Mouse (Mus musculus): Measurements from ENCODE around the gene Tecpr2.

The Tecpr2 gene

DNA sequence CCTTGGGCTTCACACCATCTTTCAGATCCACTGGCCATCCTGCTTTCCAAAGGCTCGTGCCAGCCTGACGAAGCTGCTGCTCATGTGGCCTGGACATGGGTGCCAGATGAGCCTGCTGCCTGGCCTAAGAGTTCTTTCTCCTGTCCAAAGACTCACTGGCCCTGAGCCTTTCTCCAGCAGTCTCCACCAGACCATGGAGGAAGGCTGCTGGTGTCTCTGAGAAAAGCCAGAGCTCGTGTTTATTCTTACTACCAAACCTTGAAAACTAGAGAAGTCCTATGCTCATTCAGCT is 59.8 kb downstream of the Tecpr2 start:
- DNase-seq (ENCODE audit: low spot score): no peak

DNA sequence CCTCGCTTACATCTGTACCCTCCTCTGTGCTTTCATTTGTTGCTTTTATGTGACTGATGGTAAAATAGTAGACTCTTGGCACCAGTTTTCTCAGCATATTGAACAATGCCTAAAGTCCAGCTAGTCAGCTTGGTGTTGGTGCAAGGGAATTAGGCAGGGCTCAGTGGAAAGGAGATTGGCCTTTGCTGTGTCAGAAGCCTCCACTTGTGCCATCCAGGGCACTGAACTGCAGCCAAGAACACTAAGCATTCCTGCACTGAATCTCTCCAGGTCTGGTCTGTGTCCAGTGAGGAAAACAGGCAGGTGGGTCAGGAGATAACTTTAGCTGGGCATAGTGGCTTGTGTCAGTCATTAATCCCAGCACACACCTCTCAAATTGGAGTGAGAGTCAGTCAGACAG is 60.3 kb downstream of the Tecpr2 start:
- DNase-seq (ENCODE audit: low spot score): no peak

DNA sequence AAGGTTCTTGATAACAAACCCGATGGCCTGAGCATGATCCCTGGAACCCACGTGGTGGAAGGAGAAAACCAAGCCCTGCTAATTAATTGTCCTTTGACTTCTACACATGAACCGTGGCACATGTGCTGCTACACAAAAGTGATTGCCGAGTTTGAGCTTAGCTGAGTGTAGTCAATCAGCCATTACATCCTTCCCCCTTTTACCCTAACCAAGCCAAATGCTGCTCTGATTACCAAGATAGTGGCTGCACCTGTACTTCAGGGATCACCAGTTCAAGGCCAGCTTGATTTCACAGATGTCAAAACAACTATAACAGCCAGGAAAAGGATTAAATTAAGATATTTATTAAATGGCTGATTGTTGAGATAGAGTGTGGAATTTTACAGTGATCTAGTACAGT is 61.1 kb downstream of the Tecpr2 start:
- DNase-seq (ENCODE audit: low spot score): no peak

DNA sequence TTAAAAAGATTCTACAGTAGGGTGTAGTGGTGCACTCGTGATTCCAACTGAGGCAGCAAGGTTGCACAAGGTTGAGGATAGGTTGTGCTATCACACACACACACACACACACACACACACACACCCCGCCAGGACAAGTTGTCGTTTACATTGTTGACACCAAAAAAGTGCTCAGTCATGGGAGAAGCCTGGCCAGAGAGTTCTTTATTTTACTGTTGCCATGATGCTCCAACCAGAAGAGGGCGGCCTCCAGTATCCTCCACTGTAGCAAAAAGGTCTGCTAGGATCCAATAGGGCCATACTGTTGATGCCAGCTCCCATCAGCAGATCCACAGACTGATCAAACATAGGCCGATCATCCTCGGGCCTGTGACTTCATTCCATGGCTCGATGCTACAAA is 62.2 kb downstream of the Tecpr2 start:
- DNase-seq (ENCODE audit: low spot score): no peak

DNA sequence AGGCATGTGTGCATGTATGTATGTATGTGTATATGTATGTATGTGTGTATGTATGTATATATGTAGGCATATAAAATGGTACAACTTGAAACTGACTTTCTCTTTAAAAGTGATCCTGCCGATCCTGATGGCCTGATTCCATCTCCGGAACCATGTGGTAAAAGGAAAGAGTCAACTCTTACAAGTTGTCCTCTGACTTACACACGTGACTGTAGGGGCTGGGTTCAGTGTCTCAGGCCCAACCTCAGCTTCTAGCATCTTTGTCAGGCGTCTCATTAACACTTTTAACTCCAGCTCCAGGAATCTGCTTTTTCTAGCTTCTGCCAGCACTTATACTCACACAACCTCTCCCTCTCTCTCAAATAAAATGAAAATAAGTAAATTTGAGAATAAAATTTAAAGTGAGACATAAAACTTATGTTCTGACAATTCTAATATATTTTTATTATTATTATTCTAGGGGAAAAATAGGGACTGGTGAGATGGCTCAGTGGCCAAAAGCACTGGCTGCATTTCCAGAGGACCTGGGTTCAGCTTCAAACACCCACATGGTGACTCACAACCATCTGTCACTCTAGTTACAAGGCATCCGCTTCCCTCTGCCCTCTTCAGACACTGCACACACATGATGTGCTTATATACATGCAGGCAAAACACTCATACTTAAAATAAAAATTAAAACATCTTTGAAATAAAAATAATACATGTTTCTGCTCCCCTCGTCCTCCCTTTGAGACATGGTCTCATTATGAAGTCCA is 63.7 kb downstream of the Tecpr2 start:
- no peak for DNase-seq (ENCODE audit: low spot score)

DNA sequence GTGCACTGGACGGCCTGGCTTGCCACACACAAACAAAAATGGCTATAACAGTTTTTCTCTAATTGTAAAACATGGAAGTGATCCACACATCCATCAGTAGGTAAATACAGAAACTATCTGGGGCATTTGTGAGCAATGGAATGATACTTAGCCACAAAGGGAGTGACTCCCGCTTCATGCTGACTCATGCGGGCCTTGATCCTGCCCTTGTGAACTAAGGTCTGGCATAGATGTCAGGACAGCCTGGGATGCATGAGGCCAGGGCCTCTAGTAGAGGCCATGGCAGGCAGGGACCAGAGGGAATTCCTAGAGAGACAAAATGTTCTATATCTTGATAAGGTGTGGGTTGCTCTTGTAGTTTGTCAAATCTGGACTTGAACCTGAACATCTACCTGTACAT is 64.4 kb downstream of the Tecpr2 start:
- DNase-seq (ENCODE audit: low spot score): no peak

DNA sequence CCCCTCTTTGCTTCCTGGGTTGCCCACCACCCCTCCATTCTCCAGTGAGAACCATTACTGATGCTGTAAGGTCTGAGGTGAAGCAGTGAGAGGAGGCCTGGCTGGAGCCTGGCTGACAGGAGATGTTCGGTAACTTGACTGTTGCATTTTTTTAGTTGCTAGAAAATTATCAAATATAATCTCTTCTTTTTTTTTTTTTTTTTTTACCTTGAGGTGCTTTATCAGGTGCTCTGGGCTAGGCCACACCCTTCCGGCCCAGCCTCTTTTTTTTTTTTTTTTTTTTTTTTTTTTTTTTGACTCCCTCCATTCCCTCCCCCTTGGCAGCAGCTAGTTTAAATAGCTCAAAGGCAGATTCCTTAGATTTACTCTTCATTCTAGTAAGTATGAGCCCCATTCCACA is 64.8 kb downstream of the Tecpr2 start:
- DNase-seq (ENCODE audit: low spot score): no peak

DNA sequence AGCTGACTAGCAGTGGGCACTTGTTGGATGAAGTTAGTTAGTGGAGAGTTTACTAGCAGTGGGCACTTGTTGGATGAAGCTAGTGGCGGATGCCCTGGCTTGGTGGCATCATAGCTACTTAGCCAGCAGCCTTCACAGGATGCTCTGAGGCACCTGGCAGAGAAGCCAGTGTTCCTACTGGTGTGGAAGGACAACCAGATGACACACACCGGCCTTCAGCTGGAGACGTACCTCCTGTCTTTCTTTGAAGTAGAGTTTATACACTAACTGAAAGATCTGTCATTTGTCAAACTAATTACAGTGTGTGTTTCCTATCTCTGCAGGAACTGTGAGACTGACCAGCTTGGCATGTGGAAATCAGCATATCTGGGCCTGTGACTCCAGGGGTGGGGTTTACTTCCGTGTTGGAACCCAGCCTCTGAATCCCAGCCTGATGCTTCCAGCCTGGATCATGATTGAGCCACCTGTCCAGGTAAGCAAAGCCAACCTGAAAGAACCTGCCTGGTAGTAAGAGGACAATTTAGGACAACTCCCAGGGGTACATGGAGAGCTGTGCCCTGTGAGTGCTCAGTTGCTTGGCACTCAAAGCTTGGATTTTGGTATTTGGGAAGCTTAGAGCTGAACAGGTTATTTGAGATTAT is 65.4 kb downstream of the Tecpr2 start:
- DNase-seq (ENCODE audit: low spot score): no peak

DNA sequence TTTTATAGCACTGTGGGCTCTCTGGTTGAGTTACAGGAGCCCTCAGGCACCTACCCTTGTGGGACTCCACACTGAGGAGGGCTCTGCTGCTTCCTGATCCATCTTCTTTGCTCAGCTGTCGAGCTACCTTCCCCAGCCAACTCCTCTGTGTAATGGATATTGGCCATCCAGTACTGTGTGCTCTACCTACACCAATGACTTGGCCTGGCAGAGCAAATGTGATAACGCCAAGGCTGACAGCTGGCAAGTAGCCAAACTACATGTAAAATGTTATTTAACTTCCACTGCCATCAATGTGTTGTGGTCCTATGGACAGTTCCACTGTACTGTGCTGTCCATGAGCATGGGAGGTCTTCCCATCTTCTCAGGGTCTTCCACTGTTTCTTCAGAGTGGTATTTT is 72.9 kb downstream of the Tecpr2 start:
- no peak for DNase-seq (ENCODE audit: low spot score)

DNA sequence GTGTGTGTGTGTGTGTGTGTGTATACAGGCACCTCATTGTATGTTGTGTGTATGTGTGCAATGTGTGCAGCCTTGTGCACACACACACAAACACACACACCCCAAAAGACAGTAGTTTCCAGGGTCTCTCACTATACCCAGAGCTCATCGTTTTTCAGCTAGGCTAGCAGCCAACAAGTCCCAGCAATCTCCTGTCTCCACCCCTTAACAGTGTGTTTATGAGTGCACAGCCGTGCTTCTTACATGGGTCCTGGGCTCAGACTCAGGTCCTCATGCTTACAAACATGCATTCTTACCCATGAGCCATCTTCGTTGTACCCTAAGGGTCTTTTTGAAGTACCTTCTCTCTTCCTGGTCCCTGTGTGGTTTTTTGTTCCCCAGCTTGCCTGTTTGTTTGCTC is 76.4 kb downstream of the Tecpr2 start:
- DNase-seq (ENCODE audit: low spot score): no peak

DNA sequence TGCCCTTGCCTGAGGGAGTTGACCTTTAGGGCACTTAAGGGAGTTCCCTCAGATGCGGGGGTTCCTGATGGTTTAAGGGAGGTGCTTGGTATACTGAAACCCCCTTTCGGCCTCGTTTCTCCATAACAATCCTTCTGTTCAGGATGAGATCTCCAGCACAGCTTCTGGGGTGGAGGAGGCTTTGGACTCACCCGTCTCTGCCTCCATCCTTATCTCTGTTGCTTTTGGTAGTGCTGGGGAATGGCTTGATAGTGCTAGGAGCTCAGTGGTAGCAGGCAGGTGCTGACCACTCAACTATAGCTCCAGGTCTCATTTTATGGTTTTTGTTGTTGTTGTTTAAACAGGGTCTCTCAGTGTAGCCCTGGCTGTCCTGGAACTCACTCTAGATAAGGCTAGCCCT is 77.0 kb downstream of the Tecpr2 start:
- no peak for DNase-seq (ENCODE audit: low spot score)

DNA sequence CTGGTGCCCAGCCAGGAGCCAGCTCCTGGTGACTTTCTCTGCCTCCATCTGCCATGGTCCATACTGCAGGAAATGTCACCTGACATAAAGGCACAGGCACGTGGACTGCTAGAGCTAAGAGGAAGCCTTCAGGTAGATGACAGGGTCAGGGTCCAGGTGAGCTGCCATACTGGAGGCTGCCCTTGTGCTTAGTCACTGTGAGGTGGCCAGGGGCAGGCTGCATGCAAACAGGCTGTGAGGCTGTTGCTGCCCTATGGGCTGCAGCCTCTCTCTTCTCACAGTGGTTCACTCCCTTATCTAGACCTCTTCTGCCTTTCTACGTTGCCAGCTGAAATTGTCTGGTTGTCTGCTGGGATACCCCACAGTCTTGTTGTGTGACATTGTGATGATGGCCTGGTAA is 78.1 kb downstream of the Tecpr2 start:
- DNase-seq (ENCODE audit: low spot score): no peak

DNA sequence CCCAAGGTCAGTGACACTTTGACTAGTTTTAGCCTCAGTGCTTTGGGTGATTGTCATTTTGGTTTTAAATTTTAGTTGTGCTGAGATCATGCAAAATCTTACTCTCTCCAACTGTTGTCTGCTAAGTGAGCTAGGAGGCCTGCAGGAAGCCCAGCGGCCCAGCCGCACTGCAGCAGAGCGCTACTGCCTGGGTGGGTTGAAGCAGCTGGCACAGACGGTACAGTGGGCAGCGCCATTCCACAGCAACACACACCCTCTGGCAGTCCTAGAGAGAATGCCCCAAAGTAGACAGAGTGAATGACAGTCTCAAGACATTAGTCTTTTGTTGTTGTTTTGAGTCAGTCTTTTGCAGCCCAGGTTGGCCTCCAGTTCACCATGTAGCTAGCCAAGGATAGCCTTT is 81.3 kb downstream of the Tecpr2 start:
- no peak for DNase-seq (ENCODE audit: low spot score)

DNA sequence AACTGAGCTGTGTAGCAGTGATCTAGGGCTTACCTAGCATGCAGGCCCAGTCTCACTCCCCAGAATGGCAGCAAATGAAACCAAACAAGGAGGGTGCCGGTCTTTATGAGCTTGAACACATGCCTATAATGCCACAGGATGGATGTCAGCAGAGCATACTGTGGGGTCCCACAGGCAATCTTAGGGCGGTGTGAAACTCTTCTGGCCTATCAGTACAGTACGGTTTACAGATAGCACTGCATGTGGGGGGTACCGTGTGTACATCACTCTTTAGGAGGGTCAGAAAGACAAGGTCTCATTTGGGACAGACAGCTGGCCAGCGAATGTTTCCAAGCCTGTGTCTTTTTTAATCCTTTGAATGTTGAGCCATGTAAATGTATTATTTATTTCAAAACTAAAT is 82.9 kb downstream of the Tecpr2 start:
- no peak for DNase-seq (ENCODE audit: low spot score)

DNA sequence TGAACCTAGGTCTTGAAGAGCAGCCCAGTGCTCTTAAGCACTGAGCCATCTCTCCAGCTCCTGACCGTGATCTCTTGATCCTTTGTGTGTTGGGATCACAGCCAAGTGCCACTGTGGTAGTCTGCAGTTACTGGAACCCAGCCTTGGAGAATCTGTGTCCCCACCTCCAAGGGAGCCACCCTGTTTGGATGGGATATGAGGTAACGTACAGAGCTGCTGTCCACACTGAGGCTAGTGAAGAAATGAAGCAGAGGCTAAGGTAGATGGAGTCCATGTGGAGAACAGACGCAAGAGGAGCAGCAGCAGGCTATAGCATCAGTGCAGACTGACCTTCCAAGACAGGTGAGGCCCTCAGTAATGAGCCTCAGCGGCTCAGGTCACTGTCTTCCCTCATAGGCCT is 84.8 kb downstream of the Tecpr2 start:
- no peak for DNase-seq (ENCODE audit: low spot score)

DNA sequence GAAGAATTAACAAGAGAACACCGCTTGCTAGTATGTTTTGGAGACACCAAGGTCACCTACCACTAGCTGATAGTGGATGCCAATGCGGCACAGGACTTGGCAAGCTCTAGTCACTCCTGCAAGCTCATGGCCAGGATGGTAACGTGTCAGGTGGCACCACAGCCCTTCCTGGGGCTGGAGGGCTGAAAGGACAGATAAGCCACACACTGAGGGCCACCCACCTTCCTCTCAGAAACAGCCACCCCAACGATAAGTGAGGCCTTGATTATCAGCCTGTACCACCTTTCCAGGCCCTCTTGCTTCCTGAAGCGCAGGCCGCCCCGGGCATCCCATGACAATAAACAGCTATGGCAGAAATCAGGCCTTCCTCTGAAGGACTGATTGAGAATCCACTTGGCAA is 85.2 kb downstream of the Tecpr2 start:
- no peak for DNase-seq (ENCODE audit: low spot score)

DNA sequence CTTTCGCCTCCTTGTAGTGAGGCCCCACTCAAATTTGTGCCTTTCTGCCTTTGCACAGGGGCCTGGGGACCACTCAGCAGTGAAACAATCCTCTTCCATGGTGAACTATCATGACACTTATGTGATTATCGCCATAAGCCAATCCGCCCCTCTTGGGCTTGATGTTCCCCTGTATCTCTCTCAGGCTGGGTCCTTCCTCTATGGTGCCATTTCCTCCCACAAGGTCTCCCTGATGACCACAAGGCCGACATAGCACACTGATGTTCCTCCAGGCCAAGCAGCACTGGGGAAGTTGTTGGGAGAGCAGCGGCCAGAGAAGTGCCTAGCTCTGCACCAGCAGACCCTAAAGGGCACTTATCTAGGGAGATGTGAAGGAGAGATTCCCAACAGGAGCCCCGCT is 85.7 kb downstream of the Tecpr2 start:
- no peak for DNase-seq (ENCODE audit: low spot score)

DNA sequence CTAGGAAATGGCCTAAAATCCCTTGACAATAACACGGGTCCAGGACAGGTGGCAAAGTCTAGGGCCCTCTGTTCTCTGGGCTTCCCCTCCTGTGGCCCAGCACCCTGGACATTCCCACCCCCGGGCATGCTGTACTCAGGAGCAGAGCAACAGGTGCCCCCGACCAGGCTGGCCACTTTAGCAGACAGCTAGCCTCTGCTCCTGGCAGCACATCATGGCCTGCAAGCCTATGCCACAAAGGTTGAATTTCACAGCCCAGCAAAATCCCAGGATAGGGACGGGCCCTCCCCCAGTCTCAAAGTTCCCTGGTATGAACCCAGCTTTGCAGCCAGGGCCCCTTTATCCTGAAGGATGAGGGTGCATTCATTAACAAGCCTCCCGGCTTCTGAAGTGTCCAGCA is 86.3 kb downstream of the Tecpr2 start:
- DNase-seq (ENCODE audit: low spot score): no peak

DNA sequence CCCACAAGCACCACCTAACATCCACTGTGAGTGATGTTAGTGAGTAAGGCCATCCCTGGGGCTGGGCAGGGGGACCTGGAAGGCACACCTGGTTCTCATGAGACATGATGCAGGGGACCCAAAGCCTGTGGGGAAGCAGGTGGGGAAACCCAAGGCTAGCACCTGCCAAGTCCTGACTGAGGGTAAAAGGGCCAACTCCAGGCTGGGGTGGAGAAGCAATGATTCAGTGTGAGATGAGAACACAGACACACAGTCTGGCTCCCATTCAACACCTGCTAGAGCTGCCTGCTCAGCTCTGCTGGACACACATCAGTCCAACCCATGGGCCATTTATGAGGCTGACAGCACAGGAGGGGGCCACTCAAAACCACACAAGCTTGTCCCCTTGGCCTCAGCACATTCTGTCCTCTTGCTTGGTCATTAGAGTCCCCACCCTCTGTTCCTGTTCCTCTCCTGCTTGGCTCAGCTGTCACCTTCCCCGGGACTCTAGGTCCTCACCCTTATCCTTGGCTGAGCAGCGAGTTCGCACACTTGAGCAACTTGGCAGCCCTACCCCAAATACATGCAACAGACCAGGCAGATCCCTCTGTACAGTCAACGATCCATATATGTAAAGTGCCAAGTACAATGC is 86.9 kb downstream of the Tecpr2 start:
- DNase-seq (ENCODE audit: low spot score): no peak

DNA sequence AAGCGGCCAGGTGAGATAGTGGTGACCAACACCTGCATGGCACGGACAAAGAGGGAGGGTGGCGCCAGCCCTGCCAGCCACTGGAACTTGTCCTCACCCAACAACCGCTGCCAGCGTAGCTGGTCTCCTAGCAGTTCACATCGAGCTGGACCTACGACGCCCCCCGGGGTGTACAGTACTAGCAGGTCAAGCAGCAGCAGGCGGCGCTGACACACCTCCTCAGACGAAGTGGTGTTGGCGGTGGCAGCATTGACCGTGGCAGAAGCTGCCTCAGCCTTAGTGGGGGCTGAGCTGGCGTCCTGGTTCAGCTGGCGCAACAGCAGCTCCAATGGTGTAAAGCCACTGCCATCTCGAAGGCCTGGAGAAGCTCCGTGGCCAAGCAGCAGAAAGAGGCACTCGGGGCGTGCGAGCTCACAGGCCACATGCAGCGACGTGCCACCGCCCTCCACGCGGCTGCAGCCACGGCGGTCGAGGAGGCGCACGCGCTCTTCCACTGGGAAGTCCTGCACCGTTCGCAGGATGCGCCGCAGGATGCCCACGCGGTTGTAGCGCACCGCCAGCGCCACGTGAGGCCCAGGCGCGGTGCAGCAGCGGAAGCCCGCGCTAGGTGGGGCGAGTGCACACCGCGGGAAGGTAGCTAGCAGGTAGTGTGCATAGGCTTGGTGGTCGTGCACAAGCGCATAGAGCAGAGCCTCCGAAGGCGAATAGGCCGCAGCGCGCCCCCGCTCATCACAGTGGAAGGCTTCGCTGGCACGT is 87.7 kb downstream of the Tecpr2 start:
- DNase-seq (ENCODE audit: low spot score): no peak

DNA sequence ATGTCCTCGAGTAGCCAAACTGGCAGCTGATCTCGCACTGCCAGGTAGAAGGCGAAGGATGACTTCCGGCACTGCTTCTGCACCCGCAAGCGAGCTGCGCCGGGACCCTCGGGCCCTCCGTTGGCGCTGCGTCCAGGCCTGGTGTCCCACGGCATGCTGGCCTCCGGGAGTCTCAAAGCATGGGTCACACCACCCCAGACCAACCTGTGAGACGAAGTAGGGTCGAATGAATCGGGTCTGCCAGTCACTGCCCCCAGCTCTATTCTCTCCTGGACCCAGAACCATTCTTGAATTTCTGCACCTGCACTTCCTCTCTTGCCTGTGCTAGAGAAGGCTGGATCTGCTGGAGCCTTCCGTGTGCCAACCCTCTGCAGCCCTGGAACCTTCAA is 88.3 kb downstream of the Tecpr2 start:
- DNase-seq (ENCODE audit: low spot score): no peak

DNA sequence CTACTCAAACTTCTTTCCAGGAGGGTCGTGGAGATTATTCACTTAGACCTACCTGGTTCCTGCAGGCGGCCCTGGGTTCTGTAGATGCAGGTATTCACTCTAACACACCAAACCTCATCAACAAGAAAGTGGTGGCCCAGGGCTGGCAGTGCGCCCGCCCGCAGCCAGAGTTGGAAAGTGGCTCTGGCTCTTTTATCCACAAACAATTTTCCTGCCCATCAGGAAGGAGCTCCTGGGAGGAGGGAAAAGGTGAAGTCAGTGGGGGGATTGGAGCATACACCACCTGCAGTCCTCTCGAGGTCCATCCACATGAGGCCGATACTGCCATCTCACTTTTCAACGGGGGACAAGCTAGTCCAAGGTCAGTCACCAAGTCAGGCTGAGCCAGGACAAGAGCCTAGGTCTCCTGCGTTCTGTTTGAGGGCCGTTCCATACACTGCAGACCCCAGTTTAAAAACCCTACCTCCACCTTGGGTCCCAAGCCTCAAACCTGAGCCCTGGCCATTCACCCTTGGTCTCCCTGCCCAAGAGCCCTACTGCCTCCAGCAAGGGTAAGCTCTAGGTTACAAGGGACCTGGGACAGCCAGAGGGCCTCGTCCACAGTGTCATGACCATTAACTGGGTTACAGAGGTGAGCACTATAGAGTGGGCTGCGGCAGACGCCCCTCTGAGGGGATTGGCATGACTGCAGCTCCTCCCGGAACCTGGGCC is 89.0 kb downstream of the Tecpr2 start:
- no peak for DNase-seq (ENCODE audit: low spot score)
